Mouse (Mus musculus): Measurements from ENCODE around the gene Ctcf.
"Not testable (repeated sequence)": the region's sequence is repeated elsewhere in the genome, so short reads cannot be mapped to it uniquely, and the experiment has no call there.

DNA sequence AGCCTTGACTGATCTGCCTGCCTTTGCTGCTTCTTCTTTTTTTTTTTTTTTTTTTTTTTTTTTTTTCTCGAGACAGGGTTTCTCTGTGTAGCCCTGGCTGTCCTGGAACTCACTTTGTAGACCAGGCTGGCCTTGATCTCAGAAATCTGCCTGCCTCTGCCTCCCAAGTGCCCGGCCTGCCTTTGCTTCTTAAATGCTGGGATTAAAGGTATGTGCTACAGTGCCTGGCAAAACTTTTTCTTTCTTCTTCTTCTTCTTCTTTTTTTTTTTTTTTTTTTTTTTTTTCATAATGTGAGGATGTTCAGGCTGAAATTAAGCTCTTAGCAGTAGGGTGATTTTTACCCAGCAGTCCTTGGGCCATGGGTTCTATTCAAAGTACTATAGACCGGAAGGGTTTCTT is 33.8 kb upstream of the Ctcf start:
- TF ChIP-seq CTCF (IDR thresholded peaks at IDR 0.05; ENCODE audit: borderline replicate concordance, insufficient read depth, low read length); POLR2A (IDR thresholded peaks at IDR 0.05; ENCODE audit: low read depth, low read length): not testable (repeated sequence)
